Mouse (Mus musculus) inflammation-experienced regulatory T-cells, adult 6 months (primary cell): ENCODE results near the gene Jmjd1c. TPM values are rescaled to one million over a fixed set of nuclear protein-coding genes. Genes with fewer than 3 reads are reported as not detected.

Source experiments
- polyA plus RNA-seq, 3 experiments: library from polyadenylated mRNA; unstranded; fragments of 100-300 nt; shearing (Covaris generic); gene quantifications; one replicate each; pipeline ENCODE4 v1.2.1; 2017

Gene Jmjd1c
- polyA plus RNA-seq, 3 experiments from 2014 or later, result 34.3 to 58.3 (median 45.7) TPM

Other genes starting within 250 kb of the Jmjd1c start
- 10 to 100 TPM; 16.5 to 25.6 (median 19.6) TPM for gene Reep3, start 820 bp downstream of the Jmjd1c start, polyA plus RNA-seq
- 10 to 100 TPM; 30.7 to 35.8 (median 32.9) TPM for gene Nrbf2, start 189.2 kb downstream of the Jmjd1c start, polyA plus RNA-seq